Mouse (Mus musculus): ENCODE data around the gene Rapgef3.
A peak's percentile ranks its signal among the peaks of the same experiment; 100 is the strongest.

Gene Rapgef3

DNA sequence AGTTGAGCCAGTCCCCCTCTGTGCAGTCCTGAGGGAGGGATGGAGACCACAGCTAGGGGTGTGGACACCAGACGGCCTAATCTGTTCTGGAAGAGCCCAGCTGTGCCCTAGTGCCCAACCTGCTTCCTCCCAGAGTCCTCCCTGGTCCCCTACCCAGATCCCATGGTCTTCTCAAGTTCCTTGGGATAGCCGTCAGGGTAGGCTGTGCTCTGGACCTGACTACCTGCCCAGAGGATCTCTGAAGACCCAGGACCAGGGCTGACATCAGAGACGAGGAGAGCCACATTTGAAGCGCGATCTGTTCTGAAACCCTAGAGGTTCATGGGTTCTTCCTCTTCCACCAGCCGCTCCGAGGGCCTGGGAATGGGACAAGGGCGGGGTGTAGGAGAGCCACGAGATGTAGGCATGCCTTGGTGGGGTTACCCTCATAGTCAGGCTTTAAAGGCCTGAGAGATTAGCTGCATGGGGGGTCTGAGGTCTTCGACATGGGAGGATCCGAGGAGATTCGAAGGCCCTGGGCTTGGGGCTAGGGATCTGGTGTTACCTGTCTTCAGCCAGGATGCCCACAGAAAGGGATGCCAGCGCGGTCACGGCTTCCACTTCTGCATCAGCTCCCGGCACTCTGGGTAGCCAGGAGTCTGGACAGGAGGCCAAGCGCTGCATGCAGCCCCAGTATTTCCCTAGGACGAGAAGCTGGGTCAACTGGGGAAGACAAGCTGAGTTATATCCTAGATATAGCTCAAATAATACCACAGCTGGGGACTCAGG lies 25.8 kb upstream of the Rapgef3 start:
- no peak for DNase-seq (ENCODE audit: low spot score in 2 of 2)

DNA sequence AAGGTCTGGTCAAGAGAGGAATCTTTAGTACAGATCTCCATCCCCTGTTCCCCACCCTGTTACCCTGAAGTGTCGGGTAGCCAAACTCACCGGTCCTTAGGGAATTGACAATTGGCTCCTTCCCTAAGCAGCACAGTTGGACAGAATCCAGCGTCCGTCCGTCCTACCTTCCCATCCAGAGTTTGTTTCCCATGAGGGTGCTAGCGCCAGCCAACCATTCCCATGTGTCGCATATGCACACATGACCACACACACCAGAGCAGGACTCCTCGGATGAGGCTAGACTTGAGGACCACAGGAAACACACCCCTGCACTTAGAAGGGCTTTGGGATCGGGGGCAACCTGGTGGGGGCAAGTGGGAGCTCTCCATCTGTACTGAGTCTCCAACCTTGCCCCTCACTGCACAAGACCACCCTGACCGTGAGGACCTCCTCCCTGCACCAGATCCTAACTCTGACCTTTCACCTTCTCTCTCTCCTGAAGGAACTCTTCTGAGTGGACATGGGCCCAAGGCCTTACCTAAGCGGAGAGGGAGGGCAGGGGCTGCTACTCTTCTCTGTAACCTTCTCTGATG lies 23.4 kb upstream of the Rapgef3 start:
- no peak for DNase-seq (ENCODE audit: low spot score in 2 of 2)

DNA sequence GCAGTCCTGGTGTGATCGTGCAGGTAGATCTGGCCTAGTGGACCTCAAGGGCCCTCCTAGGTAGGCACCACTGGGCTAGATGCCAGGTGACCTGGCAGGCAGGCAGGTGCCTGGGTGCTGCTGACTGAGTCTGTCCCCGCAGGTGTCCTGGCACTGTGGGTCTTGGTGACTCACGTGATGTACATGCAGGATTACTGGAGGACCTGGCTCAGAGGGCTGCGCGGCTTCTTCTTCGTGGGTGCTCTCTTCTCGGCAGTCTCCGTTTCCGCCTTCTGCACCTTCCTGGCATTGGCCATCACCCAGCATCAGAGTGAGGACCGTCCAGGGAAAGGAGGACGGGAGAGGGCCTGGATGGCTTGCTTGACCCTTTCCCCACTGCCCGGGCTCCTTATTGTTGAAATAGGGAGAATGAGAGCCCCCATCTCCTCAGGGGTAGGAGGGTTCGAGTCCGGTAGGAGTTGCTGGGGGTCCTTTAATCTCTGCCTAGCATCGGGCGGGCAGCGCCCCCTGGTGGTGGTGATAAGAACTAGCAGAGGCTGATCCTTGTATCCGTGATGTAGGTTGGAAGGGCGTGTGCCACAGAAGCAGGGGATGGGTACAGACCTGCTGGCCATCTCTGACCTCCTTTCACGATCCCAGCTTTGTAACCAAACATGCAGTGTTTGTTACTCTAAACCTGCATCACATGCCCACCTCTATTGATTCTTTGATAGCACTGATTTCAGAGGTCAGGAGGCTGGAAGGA lies 22.2 kb upstream of the Rapgef3 start:
- DNase-seq (ENCODE audit: low spot score in 2 of 2) = peak in 1 of 2 experiments; percentile 58

DNA sequence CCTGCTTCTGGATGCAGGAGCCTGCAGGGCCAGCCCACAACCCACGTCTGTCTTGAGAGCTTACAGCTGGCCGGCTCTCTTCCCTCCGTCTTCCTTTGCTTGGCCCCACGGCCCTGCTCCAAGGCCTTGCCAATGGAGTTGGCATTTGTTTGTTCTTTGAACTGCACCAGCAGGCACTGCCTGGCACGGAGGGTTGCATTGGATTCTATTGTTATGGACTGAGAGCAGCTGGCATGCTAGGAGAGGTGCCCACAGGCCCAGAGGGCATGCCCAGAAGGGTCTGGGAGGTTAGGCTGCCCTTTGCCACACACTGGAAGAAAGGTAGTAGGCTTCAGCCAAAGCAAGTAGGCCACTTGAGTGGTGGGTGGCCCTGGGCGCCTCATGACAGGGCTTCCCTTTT lies 21.0 kb upstream of the Rapgef3 start:
- peak; percentile 49 to 69 for DNase-seq (ENCODE audit: low spot score in 2 of 2)

DNA sequence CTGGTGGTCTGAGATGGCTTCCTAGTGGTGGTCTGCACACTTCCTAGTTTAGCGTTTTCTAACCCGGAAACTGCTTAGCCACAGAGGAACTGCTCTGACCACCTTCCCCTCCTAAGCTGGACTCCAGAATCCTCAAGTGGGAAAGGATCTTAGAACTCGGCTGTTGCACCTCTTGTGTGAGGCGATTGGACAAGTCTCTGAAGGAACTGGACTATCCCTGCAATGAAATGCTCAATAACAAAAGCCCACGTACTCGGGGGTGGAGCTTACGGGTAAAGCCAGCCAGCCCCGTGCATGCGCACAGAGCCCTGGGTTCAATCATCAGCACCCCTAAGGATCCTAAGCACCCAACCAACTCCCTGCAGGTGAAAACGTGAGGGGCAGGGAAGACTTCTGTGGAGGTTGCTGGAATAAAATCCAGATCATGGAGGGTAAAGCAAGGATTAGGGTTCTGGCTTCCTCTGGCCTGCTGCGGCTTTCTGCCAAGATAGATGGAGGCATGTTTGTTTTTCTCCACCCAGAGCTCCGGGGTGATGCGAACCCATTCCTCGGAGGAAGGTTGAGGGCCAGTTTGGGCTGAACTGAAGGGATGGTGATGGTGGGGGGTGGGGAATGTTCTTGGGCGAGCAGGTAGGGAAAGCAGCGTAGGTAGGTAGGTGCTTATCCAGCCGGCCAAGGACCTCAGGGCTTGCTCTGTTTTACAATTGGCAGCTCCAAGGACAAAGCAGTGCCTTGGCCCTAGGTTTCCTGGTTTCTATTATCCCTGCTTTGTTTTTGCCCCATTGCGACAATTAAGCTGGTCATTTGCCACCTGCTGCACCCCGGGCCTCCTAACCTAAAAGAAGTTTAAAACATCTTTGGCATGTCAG lies 20.3 kb upstream of the Rapgef3 start:
- DNase-seq (ENCODE audit: low spot score in 2 of 2) = peak in 1 of 2 experiments; percentile 52

DNA sequence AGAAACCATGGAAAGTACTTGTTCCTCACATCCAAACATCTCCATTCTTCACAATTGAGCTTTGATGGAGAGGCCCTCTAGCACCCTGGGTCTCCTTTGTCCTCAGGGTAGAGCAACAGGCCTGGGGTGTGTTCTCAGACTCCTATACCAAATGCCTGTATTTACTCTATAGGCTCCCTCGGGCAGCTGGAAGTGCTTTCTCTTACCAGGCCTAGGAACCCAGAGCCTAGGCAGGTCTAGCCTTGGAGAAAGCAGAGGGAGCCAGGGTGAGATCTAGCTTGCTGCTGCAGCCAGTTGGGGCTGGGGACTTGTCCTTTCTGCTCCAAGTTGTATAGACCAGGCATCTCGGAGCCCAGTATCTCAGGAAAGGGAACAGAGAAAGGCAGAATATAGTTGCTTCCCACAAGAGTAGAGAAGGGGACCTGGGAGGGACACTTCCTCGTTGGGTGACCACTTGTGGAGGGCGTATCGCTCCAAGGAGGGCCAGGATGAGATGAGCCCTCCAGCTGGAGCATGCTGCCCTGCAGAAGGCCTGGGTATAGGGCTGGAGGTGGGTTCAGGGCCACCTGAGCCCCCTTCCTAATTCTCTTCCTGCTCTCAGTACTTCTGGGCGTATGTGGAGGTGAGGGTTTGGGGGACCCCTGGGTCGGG lies 19.5 kb upstream of the Rapgef3 start:
- DNase-seq (ENCODE audit: low spot score in 2 of 2) = no peak

DNA sequence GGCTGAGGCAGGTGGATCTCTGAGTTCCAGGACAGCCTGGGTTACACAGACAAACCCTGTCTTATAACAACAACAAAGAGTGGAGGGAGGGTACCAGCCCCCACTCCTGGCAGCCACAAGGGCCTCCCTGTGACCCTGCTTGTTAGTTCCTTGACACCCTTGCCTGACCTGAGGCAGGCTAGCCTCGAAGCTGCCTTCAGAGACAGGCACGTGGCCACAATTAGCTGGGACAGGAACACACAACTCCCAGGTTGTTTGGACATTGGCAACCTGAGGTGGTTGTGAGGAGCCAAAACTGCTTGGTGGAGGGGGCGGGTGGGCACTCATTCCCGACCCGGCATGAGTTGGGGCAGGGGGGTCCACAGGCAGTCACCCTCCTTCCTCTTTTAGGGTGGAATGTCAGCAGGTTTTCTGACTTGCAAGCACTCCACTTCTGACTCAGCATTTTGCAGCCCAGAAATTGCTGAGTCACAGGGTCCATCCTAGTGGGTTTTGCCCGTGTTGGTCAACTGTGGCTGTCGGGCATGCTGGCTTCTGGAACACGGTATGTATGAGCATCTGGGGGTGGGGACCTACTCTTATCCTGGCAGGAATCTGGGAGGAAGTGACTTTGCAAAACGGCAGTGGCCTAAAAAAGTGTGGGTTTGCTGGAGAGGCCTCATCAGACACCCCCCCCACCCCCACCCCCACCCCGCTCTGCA lies 18.8 kb upstream of the Rapgef3 start:
- peak; percentile 53 to 56 for DNase-seq (ENCODE audit: low spot score in 2 of 2)

DNA sequence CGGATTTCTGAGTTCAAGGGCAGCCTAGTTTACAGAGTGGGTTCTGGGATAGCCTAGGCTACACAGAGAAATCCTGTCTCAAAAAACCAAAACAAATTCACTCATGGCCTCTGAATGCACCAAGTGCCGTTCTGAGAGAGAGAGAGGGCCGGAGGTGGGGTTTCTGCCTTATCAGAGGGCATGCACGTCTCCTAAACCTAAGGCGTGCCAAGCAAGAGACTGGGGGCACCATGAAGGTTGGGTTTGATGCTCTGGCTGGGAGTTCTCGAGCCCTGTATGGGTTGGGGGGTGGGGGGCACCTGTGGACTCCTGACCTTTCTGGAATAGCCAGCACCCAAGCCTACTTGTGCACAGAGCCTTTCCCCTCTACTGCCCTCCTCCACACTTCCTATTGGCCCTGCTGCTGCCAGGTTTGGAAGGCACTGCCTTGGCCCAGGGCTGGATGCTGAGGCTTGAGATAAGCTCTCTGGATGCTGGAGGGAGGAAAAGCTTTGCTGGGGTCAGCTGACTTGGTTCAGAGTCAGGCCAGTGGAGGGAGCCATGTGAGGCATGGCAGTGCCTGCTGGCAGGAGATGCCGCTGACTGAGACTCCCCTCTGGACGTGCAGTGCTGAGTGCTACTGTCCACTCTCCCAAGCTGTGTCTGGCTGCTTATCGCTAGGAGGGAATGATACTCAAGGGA lies 18.1 kb upstream of the Rapgef3 start:
- peak in 1 of 2 experiments; percentile 32 for DNase-seq (ENCODE audit: low spot score in 2 of 2)

DNA sequence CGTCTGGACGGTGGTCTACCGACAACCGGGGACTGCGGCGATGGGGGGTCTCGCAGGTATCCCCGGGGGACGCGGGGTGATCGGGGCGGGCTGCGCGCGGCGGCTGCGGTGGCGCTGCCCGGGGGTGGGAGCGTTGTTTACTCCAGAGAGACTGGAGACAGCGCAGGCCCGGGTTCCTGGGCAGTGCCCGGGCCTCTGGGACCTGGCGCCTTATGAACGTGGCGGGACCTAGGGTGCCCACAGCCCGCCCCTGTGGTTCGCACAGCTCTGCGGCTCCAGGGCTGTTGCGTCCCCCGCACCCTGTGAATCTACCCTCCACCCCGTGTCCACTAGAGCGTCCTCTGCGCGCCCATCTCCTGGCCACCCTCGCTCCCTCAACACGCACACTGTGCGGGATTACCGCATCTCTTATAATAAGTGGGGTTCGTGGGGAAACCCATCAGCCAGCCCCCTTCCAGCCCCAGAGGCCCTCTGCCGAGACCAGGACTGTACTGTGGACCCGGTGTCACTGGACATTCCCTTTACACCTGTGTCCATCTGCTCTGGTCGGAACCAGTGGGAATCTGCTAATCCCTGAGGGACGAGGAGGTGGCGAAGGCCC lies 16.9 kb upstream of the Rapgef3 start:
- DNase-seq (ENCODE audit: low spot score in 2 of 2) = peak in 1 of 2 experiments; percentile 56

DNA sequence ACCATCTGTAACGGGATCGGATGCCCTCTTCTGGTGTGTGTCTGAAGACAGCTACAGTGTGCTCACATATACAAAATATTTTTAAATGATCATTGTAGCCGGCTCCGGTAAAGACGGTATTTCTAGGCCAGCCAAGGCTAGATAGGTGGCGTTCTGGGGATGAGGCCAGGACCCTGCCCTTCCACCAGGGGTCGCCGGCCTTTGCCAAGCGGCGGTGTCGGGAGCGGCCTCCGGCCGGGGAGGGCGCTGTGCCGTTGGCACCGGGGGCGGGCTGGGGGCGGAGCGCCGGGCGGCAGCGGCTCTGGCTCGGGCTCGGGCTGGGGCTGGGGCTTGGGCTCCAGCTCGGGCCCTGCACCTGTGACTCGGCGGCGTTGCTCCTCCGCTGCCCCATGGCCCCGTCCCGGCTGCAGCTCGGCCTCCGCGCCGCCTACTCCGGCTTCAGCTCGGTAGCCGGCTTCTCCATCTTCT lies 16.4 kb upstream of the Rapgef3 start:
- DNase-seq (ENCODE audit: low spot score in 2 of 2) = peak; percentile 83

DNA sequence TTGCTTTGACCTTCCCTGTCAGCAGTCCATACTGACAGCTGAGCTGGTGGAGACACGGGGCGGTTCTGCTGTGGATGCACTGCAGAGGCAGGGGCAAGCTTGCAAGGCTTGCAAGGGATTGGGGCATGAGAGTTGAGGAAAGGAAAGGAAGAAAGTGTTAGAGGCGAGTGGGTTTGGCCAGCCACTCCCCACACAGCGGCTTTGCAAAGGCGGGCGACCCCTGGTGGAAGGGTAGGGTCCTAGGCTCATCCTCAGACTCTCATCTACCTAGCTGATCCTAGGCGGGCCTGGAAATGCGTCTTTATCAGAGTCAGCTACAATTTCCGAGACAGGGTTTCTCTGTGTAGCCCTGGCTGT lies 15.0 kb upstream of the Rapgef3 start:
- DNase-seq (ENCODE audit: low spot score in 2 of 2) = peak in 1 of 2 experiments; percentile 32

DNA sequence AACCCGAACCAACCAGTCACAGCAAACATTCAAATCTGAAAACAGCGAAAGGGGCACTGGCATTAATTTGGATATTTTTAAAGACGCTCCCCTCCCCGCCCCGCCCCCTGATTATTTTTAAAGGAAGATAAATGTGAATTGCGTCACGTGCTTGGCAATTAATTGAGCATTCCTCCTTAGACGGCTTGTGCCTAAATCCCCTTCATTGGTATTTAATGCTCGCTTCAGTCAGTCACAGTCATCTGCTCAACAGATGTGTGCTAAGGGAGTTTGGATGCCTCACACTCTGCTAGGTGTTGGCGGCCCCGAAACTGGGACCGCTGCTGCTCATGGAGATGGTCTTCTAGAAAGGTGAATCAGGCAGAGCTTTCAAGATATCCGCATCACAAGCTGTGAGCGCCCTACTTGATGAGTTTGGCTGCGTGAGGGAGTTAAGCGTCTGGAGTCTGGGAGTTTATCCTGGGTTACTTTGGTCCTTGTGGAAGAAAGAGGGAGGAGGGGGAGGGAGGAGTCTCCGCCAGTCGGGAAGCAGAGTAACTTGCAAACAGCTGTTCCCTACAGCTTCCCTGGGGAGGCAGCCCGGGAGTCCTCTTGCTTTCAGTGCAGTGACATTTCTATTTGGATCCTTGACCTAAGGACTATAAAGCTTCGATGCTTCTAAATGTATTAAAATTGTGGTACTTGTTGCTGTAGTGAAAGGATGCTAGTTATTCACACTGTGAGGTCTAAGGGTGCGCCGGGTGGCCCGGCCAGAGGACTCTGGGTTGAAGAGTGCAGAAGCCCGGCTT lies 14.4 kb upstream of the Rapgef3 start:
- DNase-seq (ENCODE audit: low spot score in 2 of 2) = no peak

DNA sequence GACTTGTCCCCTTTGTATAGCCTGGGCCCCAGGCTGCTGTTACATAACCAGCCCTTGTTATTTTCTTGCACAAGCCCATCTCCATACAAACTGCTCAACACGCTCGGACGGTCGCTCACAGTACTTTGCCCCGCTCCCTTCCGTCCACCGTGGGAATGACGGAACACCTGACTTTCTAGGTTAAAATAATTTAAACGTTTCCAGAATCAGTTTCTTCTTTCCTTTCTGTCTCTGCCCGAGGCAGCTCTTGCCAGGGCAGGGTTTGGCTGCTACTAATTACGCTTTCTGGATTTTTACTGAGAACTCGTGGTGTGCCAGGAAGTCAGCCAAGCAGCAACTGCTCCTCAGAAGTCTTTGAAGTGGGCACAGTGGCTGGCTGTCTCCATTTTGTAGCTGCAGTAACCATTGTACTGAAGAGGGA lies 12.8 kb upstream of the Rapgef3 start:
- DNase-seq (ENCODE audit: low spot score in 2 of 2) = peak in 1 of 2 experiments; percentile 58

DNA sequence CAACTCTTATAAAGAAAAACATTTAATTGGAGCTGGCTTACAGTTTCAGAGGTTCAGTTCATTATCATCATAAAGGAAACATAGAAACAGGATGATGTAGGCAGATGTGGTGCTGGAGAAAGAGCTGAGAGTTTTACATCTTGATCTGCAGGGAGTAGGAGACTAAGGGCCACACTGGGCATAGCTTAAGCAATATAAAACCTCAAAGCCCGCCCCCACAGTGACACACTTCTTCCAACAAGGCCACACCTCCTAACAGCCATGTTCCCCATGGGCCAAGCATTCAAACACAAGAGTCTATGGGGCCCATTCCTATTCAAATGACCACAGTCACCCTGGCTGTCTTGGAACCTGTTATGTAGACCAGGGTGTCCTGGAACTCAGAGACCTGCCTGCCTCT lies 11.8 kb upstream of the Rapgef3 start:
- DNase-seq (ENCODE audit: low spot score in 2 of 2) = no peak

DNA sequence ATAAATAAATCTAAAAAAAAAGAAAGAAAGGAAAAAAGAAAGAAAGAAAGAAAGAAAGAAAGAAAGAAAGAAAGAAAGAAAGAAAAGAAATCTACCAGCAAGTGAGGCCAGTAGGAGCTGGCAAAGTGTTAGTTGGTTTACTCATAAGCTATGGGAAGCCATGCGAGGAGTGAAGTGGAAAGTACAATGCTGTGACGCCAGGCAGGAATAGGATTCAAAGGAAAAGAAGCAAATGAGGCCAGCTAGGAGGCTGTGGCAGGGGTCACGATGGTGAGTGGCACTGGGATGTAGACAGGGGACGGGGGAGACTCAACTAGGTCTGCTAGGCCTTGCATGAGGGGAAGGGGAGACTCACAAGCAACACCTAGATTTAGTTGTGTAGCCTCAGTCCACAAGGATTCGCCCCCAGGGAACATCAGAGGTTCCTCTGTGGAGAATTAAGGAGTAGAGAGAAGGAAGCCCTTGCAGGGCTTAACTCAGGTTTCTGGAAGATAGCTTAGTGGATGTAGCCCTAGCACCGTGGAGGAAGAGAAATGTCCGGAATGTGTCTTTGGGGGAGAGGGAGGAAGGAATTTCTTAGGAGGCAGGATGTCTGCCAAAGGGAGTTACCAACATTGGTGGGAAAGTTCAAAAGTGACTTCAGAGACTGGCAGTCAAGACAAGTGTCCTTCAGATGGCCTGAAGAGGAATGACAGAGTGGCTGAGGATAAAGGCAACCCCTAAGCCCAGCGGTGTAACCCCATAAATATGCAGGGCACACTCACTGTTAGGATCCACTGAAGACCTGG lies 10.7 kb upstream of the Rapgef3 start, which contains the start of gene Slc48a1:
TSS of gene Slc48a1 (plus strand) at position 210 of the 788 bp plus-strand sequence.
- no peak for DNase-seq (ENCODE audit: low spot score in 2 of 2)

DNA sequence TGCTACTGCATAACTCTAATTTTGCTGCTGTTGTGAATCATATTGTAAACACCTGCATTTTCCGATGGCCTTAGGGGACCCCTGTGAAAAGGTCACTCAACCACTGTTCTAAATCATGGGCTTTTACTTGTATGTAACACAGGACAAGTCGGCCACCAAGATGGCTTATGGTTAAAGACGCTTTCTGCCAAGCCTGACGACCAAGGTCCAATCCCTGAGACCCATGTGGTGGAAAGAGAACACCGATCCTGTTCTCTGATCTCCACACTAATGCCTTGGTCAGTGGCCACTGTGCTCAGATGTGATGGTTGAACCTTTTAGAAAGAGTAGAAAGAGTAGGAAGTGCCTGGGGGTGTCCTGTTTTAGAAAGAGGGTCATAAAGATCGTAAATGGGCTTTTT lies 9.1 kb upstream of the Rapgef3 start:
- DNase-seq (ENCODE audit: low spot score in 2 of 2) = no peak

DNA sequence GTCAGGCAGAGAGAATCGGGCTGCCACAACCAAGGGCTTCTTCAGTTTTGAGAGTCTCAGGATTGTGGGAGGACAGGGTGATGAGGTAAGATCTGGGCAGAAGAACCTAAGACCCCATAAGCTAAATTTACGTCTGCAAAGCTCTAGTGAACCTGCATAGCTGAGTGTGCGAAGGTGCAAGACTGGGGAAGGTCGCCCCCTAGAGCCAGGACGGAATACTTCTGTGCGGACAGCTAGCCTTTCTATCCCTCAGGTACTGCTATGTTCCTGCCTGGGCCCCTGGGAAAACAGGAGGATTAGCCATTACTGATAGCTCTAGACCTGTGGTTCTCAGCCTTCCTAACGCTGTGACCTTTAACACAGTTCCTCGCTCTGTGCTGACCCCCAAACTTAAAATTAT lies 8.7 kb upstream of the Rapgef3 start:
- peak; percentile 82 to 86 for DNase-seq (ENCODE audit: low spot score in 2 of 2)

DNA sequence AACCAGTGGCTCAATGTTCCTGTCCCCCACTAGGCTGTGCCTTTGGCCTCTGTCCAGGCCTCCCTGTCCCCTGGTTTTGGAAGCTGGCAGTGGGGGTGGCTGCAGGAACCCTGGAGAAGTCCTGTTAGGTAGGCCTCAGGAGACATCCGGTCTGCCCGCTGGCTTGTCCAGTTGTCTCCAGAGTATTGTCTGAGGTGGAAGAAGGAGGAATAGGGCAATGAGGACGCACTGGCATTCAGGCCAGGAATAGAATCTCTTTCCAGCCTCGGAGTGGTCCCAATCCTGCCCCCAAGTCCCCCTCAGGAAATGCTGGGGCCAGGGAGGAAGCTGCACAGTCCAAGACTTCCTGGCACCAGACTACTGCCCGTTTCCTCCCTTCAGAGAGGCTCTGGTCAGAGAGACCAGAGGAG lies 6.2 kb upstream of the Rapgef3 start:
- DNase-seq (ENCODE audit: low spot score in 2 of 2) = no peak
